Mouse (Mus musculus) neural tube, embryonic 14.5 days (tissue): ENCODE results near the gene St3gal6. TPM values are rescaled to one million over a fixed set of nuclear protein-coding genes. Genes with fewer than 3 reads are reported as not detected.

Experiments
- ATAC-seq: fragments of 200-750 bp; cut with Nextera tagmentation; 2 replicates; pipeline ENCODE4 v1.8.0; 2017; ENCODE audit warnings: low read depth, mild to moderate bottlenecking, moderate TSS enrichment, moderate library complexity
- H3K27ac ChIP-seq: fragments of 300-500 bp; sonication (generic); 2 replicates; pipeline ENCODE4 v1.5.1; 2014; ENCODE audit warnings: low read depth, mild to moderate bottlenecking, control low read depth, low read length, moderate library complexity, mixed read lengths
- H3K27me3 ChIP-seq: fragments of 300-500 bp; sonication (generic); 2 replicates; pipeline ENCODE4 v1.6.1; 2014; ENCODE audit warnings: low read length; ENCODE audit not compliant: control insufficient read depth, insufficient read depth
- H3K36me3 ChIP-seq: fragments of 300-500 bp; sonication (generic); 2 replicates; pipeline ENCODE4 v1.6.1; 2014; ENCODE audit warnings: low read length, mixed read lengths; ENCODE audit not compliant: control insufficient read depth, insufficient read depth
- H3K4me1 ChIP-seq: fragments of 300-500 bp; sonication (generic); 2 replicates; pipeline ENCODE4 v1.6.1; 2014; ENCODE audit warnings: low read length; ENCODE audit not compliant: control insufficient read depth, insufficient read depth
- H3K4me2 ChIP-seq: fragments of 300-500 bp; sonication (generic); 2 replicates; pipeline ENCODE4 v1.6.1; 2014; ENCODE audit warnings: mild to moderate bottlenecking, low read depth, low read length, control low read depth
- H3K4me3 ChIP-seq: fragments of 300-500 bp; sonication (generic); 2 replicates; pipeline ENCODE4 v1.5.1; 2014; ENCODE audit warnings: low read depth, low read length, control low read depth, mixed read lengths
- H3K9ac ChIP-seq: fragments of 300-500 bp; sonication (generic); replicated peaks from 2 replicates; pipeline ENCODE4 v1.6.1; 2014; ENCODE audit warnings: low read depth, mild to moderate bottlenecking, control low read depth, low read length, mixed read lengths
- H3K9me3 ChIP-seq: fragments of 300-500 bp; sonication (generic); 2 replicates; pipeline ENCODE4 v1.6.1; 2016; ENCODE audit warnings: low read length; ENCODE audit not compliant: control insufficient read depth
- WGBS: fragments of 180-500 bp; shearing (Covaris S2); extraction: QIAGEN DNeasy Blood & Tissue Kit; methylation state at CpG from one replicate; pipeline ENCODE4 v1.1.7; 2014; 5-methylcytosine and 5-hydroxymethylcytosine counted together
- polyA plus RNA-seq: library from polyadenylated mRNA; unstranded; fragments of >200 nt; fragmentation: Nextera tagmentation; extraction: Ambion mirVana; gene quantifications from 2 replicates; pipeline ENCODE4 v1.2.1, GENCODE M21; 2014

St3gal6 gene
- polyA plus RNA-seq, 1 experiment from 2014 or later: 6.3 TPM

GRCm38 (mm10) chr16:58446281-58447259 is 77.5 kb downstream of the St3gal6 start:
- H3K27me3 ChIP-seq: no peaks in the 10 kb centered on the region
- H3K9ac ChIP-seq: no peak overlapping the region
- H3K9me3 ChIP-seq: no peaks in the 10 kb centered on the region
- no peaks in the 10 kb centered on the region for H3K4me1 ChIP-seq
- H3K36me3 ChIP-seq: peaks cover 8% of the 10 kb centered on the region
- WGBS: 94% methylated on average over 4 of the region's 4 CpGs
- no peak overlapping the region for H3K4me2 ChIP-seq
- no peak for ATAC-seq
- no peak overlapping the region for H3K4me3 ChIP-seq
- H3K27ac ChIP-seq: no peak overlapping the region

GRCm38 (mm10) chr16:58444735-58445134 is 79.3 kb downstream of the St3gal6 start:
- H3K4me1 ChIP-seq: no peaks in the 10 kb centered on the region
- 81% methylated on average over 6 of the region's 6 CpGs for WGBS
- no peak overlapping the region for H3K4me2 ChIP-seq
- H3K36me3 ChIP-seq: no peaks in the 10 kb centered on the region
- H3K4me3 ChIP-seq: no peak overlapping the region
- ATAC-seq: no peak
- no peaks in the 10 kb centered on the region for H3K27me3 ChIP-seq
- no peak overlapping the region for H3K9ac ChIP-seq
- H3K9me3 ChIP-seq: no peaks in the 10 kb centered on the region
- no peak overlapping the region for H3K27ac ChIP-seq

GRCm38 (mm10) chr16:58432384-58432783 is 91.7 kb downstream of the St3gal6 start:
- Histone ChIP-seq H3K4me3 (no peak overlapping the region), H3K36me3 (no peaks in the 10 kb centered on the region), H3K9me3 (no peaks in the 10 kb centered on the region), H3K9ac (no peak overlapping the region), H3K4me1 (no peaks in the 10 kb centered on the region), H3K27me3 (no peaks in the 10 kb centered on the region), H3K27ac (no peak overlapping the region), H3K4me2 (no peak overlapping the region)
- 95% methylated on average over 1 of the region's 1 CpGs for WGBS
- ATAC-seq: no peak

GRCm38 (mm10) chr16:58430246-58430645 is 93.8 kb downstream of the St3gal6 start:
- H3K4me3 ChIP-seq: no peak overlapping the region
- WGBS: 77% methylated on average over 7 of the region's 7 CpGs
- no peaks in the 10 kb centered on the region for H3K36me3 ChIP-seq
- no peaks in the 10 kb centered on the region for H3K4me1 ChIP-seq
- no peaks in the 10 kb centered on the region for H3K9me3 ChIP-seq
- ATAC-seq: no peak
- H3K27me3 ChIP-seq: no peaks in the 10 kb centered on the region
- no peak overlapping the region for H3K4me2 ChIP-seq
- H3K9ac ChIP-seq: no peak overlapping the region
- H3K27ac ChIP-seq: no peak overlapping the region

GRCm38 (mm10) chr16:58421696-58422354 is 102.2 kb downstream of the St3gal6 start:
- Histone ChIP-seq H3K4me3 (no peak overlapping the region), H3K27me3 (no peaks in the 10 kb centered on the region), H3K9me3 (no peaks in the 10 kb centered on the region), H3K9ac (no peak overlapping the region), H3K27ac (no peak overlapping the region), H3K4me2 (no peak overlapping the region), H3K36me3 (no peaks in the 10 kb centered on the region), H3K4me1 (peaks cover 7% of the 10 kb centered on the region; the same call in 1 of the 2 replicates)
- WGBS: 49% methylated on average over 11 of the region's 11 CpGs
- ATAC-seq: no peak

Other genes with a start within 250 kb of the St3gal6 start
- gene Dcbld2, start 115.8 kb downstream of the St3gal6 start, polyA plus RNA-seq: 9.7 and 10.2 TPM in 2 replicates
- gene Gm813, start 92.7 kb upstream of the St3gal6 start, polyA plus RNA-seq: not detected in 2 replicates
- gene E330017A01Rik, start 114.5 kb upstream of the St3gal6 start, polyA plus RNA-seq: not detected in 2 replicates
- gene Cpox, start 146.0 kb upstream of the St3gal6 start, polyA plus RNA-seq: 16.5 and 17.0 TPM in 2 replicates
- 0.21 TPM in 1 of 2 replicates, not detected in the other for gene Gpr15, start 194.8 kb upstream of the St3gal6 start, polyA plus RNA-seq
- gene Cldnd1, start 203.7 kb upstream of the St3gal6 start, polyA plus RNA-seq: 146 and 147 TPM in 2 replicates
- gene Olfr172, start 238.9 kb upstream of the St3gal6 start, polyA plus RNA-seq: not detected in 2 replicates